Mouse (Mus musculus): ENCODE data around the gene Plce1. TPM values are rescaled to one million over a fixed set of nuclear protein-coding genes. Genes with fewer than 3 reads are reported as not detected.
A peak's percentile ranks its signal among the peaks of the same experiment; 100 is the strongest.

Plce1 gene
- total and polyA plus RNA-seq, 3 experiments: not detected

- peak; percentile 53 for DNase-seq (ENCODE audit: low read depth, low spot score)
- no peak overlapping the region for H3K9ac ChIP-seq (ENCODE audit: control insufficient read depth, low read depth, low read length, poor library complexity, severe bottlenecking)
Observed at GRCm38 (mm10) chr19:38775548-38775947, 294.6 kb downstream of the Plce1 start.

GRCm38 (mm10) chr19:38778805-38779204 lies 297.9 kb downstream of the Plce1 start:
- no peak for DNase-seq (ENCODE audit: low read depth, low spot score)

More at GRCm38 (mm10) chr19:38775548-38775947, 294.6 kb downstream of the Plce1 start:
- Histone ChIP-seq H3K9me3 (replicated peaks; ENCODE audit: insufficient read depth, low read length) (no peaks in the 10 kb centered on the region), H3K4me1 (ENCODE audit: control insufficient read depth in 1 of 2, insufficient read depth in 2 of 2, low read length in 2 of 2) (no peaks in the 10 kb centered on the region), H3K27ac (ENCODE audit: control insufficient read depth, low read depth, low read length) (no peak overlapping the region), H3K27me3 (ENCODE audit: control insufficient read depth in 1 of 2, insufficient read depth in 2 of 2, low read length in 2 of 2) (peaks cover 0 to 1% of the 10 kb centered on the region in 2 experiments; a peak in 1 of 4 replicates), H3K36me3 (ENCODE audit: control insufficient read depth in 1 of 2, insufficient read depth in 2 of 2, low read length in 2 of 2) (no peaks in the 10 kb centered on the region), H3K79me2 (ENCODE audit: control insufficient read depth, insufficient read depth, low read length, poor library complexity) (no peaks in the 10 kb centered on the region), H3K4me3 (ENCODE audit: control insufficient read depth in 1 of 2, insufficient read depth in 1 of 2, low read depth in 2 of 2, low read length in 2 of 2) (no peak overlapping the region)
- TF ChIP-seq SIN3A (IDR thresholded peaks at IDR 0.05; ENCODE audit: low read length) (no peak), SMC3 (IDR thresholded peaks at IDR 0.05; ENCODE audit: low read depth, low read length) (peak; percentile 54), ZC3H11A (IDR thresholded peaks at IDR 0.05; ENCODE audit: low read depth, low read length) (no peak), MAZ (IDR thresholded peaks at IDR 0.05; ENCODE audit: low read depth, low read length) (no peak), ZKSCAN1 (IDR thresholded peaks at IDR 0.05; ENCODE audit: low read depth, low read length) (no peak), RAD21 (IDR thresholded peaks at IDR 0.05; ENCODE audit: low read depth, low read length) (peak; percentile 44), CTCF (IDR thresholded peaks at IDR 0.05 in 2 of 3, conservative IDR thresholded peaks at IDR 0.05 in 1 of 3; ENCODE audit: control insufficient read depth in 1 of 3, insufficient read depth in 1 of 3, low read depth in 2 of 3, low read length in 3 of 3, poor library complexity in 1 of 3, severe bottlenecking in 1 of 3) (peak; percentile 37 to 64 (median 47))

DNA sequence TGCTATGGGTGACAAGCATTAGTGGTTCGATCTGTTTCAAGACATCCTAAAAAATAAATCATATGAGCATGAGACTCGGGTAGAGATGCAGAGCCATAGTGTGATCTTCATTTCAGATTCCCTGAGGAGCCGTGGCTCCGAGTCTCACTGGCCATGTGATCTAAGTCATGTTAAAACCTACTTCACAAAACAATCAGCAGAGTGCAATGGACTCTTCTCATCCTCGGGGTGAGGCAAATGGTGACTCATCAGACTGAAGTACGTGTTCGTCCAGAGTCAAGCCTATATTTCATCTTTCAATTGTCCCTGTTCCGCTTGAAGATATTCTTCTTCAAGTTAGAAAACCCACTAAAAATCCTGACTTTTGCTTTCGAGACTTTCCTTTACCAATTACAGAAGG lies 302.6 kb downstream of the Plce1 start:
- Histone ChIP-seq H3K79me2 (ENCODE audit: control insufficient read depth, insufficient read depth, low read length, poor library complexity) (no peaks in the 10 kb centered on the region), H3K4me3 (ENCODE audit: control insufficient read depth in 1 of 2, insufficient read depth in 1 of 2, low read depth in 2 of 2, low read length in 2 of 2) (no peak overlapping the region), H3K9ac (ENCODE audit: control insufficient read depth, low read depth, low read length, poor library complexity, severe bottlenecking) (no peak overlapping the region), H3K4me1 (ENCODE audit: control insufficient read depth in 1 of 2, insufficient read depth in 2 of 2, low read length in 2 of 2) (no peaks in the 10 kb centered on the region), H3K36me3 (ENCODE audit: control insufficient read depth in 1 of 2, insufficient read depth in 2 of 2, low read length in 2 of 2) (peaks cover 0 to 2% of the 10 kb centered on the region in 2 experiments; a peak in 1 of 4 replicates), H3K27me3 (ENCODE audit: control insufficient read depth in 1 of 2, insufficient read depth in 2 of 2, low read length in 2 of 2) (no peaks in the 10 kb centered on the region), H3K27ac (ENCODE audit: control insufficient read depth, low read depth, low read length) (no peak overlapping the region), H3K9me3 (replicated peaks; ENCODE audit: insufficient read depth, low read length) (no peaks in the 10 kb centered on the region)
- peak; percentile 38 for DNase-seq (ENCODE audit: low read depth, low spot score)
- TF ChIP-seq ZMIZ1 (IDR thresholded peaks at IDR 0.05; ENCODE audit: low read depth, low read length) (no peak), RAD21 (IDR thresholded peaks at IDR 0.05; ENCODE audit: low read depth, low read length) (no peak), MYB (IDR thresholded peaks at IDR 0.05; ENCODE audit: low read depth, low read length) (no peak), MAZ (IDR thresholded peaks at IDR 0.05; ENCODE audit: low read depth, low read length) (no peak), E2F4 (IDR thresholded peaks at IDR 0.05; ENCODE audit: borderline replicate concordance, low read depth, low read length) (no peak), POLR2A (IDR thresholded peaks at IDR 0.05; ENCODE audit: control insufficient read depth in 1 of 2, insufficient read depth in 1 of 2, low read depth in 1 of 2, low read length in 2 of 2, poor library complexity in 1 of 2) (no peak), MYC (IDR thresholded peaks at IDR 0.05; ENCODE audit: low read depth, low read length) (no peak)

More at GRCm38 (mm10) chr19:38778805-38779204, 297.9 kb downstream of the Plce1 start:
- Histone ChIP-seq H3K4me3 (ENCODE audit: control insufficient read depth in 1 of 2, insufficient read depth in 1 of 2, low read depth in 2 of 2, low read length in 2 of 2) (no peak overlapping the region), H3K4me1 (ENCODE audit: control insufficient read depth in 1 of 2, insufficient read depth in 2 of 2, low read length in 2 of 2) (no peaks in the 10 kb centered on the region), H3K36me3 (ENCODE audit: control insufficient read depth in 1 of 2, insufficient read depth in 2 of 2, low read length in 2 of 2) (no peaks in the 10 kb centered on the region), H3K79me2 (ENCODE audit: control insufficient read depth, insufficient read depth, low read length, poor library complexity) (no peaks in the 10 kb centered on the region), H3K27me3 (ENCODE audit: control insufficient read depth in 1 of 2, insufficient read depth in 2 of 2, low read length in 2 of 2) (no peaks in the 10 kb centered on the region; a peak in 1 of 4 replicates), H3K9ac (ENCODE audit: control insufficient read depth, low read depth, low read length, poor library complexity, severe bottlenecking) (no peak overlapping the region), H3K9me3 (replicated peaks; ENCODE audit: insufficient read depth, low read length) (no peaks in the 10 kb centered on the region), H3K27ac (ENCODE audit: control insufficient read depth, low read depth, low read length) (no peak overlapping the region)
- TF ChIP-seq CHD1 (IDR thresholded peaks at IDR 0.05; ENCODE audit: low read depth, low read length): no peak
- TF ChIP-seq ZKSCAN1 (IDR thresholded peaks at IDR 0.05; ENCODE audit: low read depth, low read length): no peak
- no peak for TF ChIP-seq NELFE (IDR thresholded peaks at IDR 0.05; ENCODE audit: low read depth, low read length)
- no peak for TF ChIP-seq MEF2A (IDR thresholded peaks at IDR 0.05; ENCODE audit: extremely low read depth, insufficient replicate concordance, low read depth, low read length, poor library complexity, severe bottlenecking)
- TF ChIP-seq RCOR1 (IDR thresholded peaks at IDR 0.05; ENCODE audit: low read depth, low read length): no peak
- TF ChIP-seq SIN3A (IDR thresholded peaks at IDR 0.05; ENCODE audit: low read length): no peak
- TF ChIP-seq USF2 (IDR thresholded peaks at IDR 0.05; ENCODE audit: borderline replicate concordance in 1 of 2, insufficient read depth in 1 of 2, low read depth in 1 of 2, low read length in 2 of 2): no peak
- TF ChIP-seq TCF12 (IDR thresholded peaks at IDR 0.05; ENCODE audit: low read depth, low read length): no peak
- TF ChIP-seq ZC3H11A (IDR thresholded peaks at IDR 0.05; ENCODE audit: low read depth, low read length): no peak
- no peak for TF ChIP-seq EP300 (IDR thresholded peaks at IDR 0.05; ENCODE audit: low read depth in 1 of 2, low read length in 2 of 2)
- no peak for TF ChIP-seq MYC (IDR thresholded peaks at IDR 0.05; ENCODE audit: low read depth, low read length)
- TF ChIP-seq MAZ (IDR thresholded peaks at IDR 0.05; ENCODE audit: low read depth, low read length): no peak
- TF ChIP-seq POLR2AphosphoS5 (IDR thresholded peaks at IDR 0.05; ENCODE audit: borderline replicate concordance, low read depth, low read length): no peak
